ENCODE assay signal across 25 mouse cellular contexts in genomic region chr17:12104690-12105089, GRCm38 (mm10). TPM values are rescaled to one million over a fixed set of nuclear protein-coding genes. Genes with fewer than 3 reads are reported as not detected.
DNase-seq lines count a peak whose midpoint lies in the region; ATAC-seq lines count a peak whose summit lies in the region.
"Had no signal": no experiment of that assay in that cellular context is flagged by ENCODE, and none has a peak within 500 bp of the region (broad histone marks: within the 10 kb centered on the region; RNA-seq: fewer than 3 reads in every experiment).

No protein-coding gene starts in this region.

- H3K27me3 ChIP-seq in liver, embryonic 13.5 days, result no peaks in the 10 kb centered on the region
- no peaks in the 10 kb centered on the region for H3K27me3 ChIP-seq in liver, embryonic 16.5 days (ENCODE audit: control insufficient read depth, insufficient read depth, low read depth, low read length)
- no peaks in the 10 kb centered on the region for H3K27me3 ChIP-seq in kidney, embryonic 15.5 days
- H3K27me3 ChIP-seq: forebrain, embryonic 12.5 days; forebrain, embryonic 15.5 days; heart, embryonic 12.5 days; heart, embryonic 15.5 days; hindbrain, embryonic 13.5 days had no signal

- peak overlapping the region; percentile 75 for H3K27ac ChIP-seq in liver, embryonic 13.5 days
- H3K27ac ChIP-seq in liver, embryonic 16.5 days (ENCODE audit: low read length), result peak overlapping the region; percentile 28; the same call in 1 of the 2 replicates
- H3K27ac ChIP-seq in kidney, embryonic 15.5 days, result no peak overlapping the region
- H3K27ac ChIP-seq: forebrain, embryonic 12.5 days; forebrain, embryonic 15.5 days; heart, embryonic 15.5 days; hindbrain, embryonic 10.5 days; hindbrain, embryonic 13.5 days had no signal

- DNase-seq in liver, embryonic 13.5 days, result peak; percentile 36
- no peak for DNase-seq in left cerebral cortex, adult 9 months (ENCODE audit: low spot score in 2 of 2)
- DNase-seq in kidney, postnatal 10 days, result no peak
- DNase-seq: adrenal gland, adult 8-10 months; adrenal gland, postnatal 25 days; cerebellum, adult 11-12 months; cerebellum, adult 8-10 months; cerebellum, postnatal 10 days; cerebellum, postnatal 36 days; embryo, embryonic 11 days; gastrocnemius, postnatal 25 days; heart, postnatal 10 days; heart, postnatal 36 days had no signal

- peak overlapping the region; percentile 38 for H3K4me2 ChIP-seq in liver, embryonic 13.5 days
- H3K4me2 ChIP-seq in liver, embryonic 16.5 days (ENCODE audit: low read depth, low read length), result peak overlapping the region; percentile 19
- no peak overlapping the region for H3K4me2 ChIP-seq in kidney, embryonic 15.5 days
- H3K4me2 ChIP-seq: forebrain, embryonic 12.5 days; forebrain, embryonic 15.5 days; heart, embryonic 12.5 days; heart, embryonic 15.5 days; hindbrain, embryonic 13.5 days had no signal

- ATAC-seq in erythroblast, adult 5-6 weeks (replicated peaks; ENCODE audit: low FRiP score, poor library complexity, severe bottlenecking), result peak; percentile 48
- peak; percentile 45; the same call in 1 of the 2 replicates for ATAC-seq in erythroid progenitor cell, adult 5-6 weeks (replicated peaks; ENCODE audit: low FRiP score, poor library complexity, severe bottlenecking)
- peak; percentile 90 for ATAC-seq in liver, embryonic 13.5 days (ENCODE audit: low read depth)
- ATAC-seq in liver, embryonic 16.5 days (ENCODE audit: low read depth), result peak; percentile 80
- no peak for ATAC-seq in kidney, embryonic 15.5 days (replicated peaks; ENCODE audit: low FRiP score)
- ATAC-seq: CD4-positive, CD25-positive, alpha-beta regulatory T cell, adult 4 months; forebrain, embryonic 15.5 days; hindbrain, embryonic 16.5 days had no signal

- no peaks in the 10 kb centered on the region; the same call in 1 of the 2 replicates for H3K9me3 ChIP-seq in liver, embryonic 13.5 days (replicated peaks)
- H3K9me3 ChIP-seq in liver, embryonic 16.5 days (replicated peaks; ENCODE audit: control insufficient read depth, low read length), result no peaks in the 10 kb centered on the region; the same call in 1 of the 2 replicates
- H3K9me3 ChIP-seq in kidney, embryonic 15.5 days (replicated peaks), result peaks cover 5% of the 10 kb centered on the region; the same call in 1 of the 2 replicates
- H3K9me3 ChIP-seq: forebrain, embryonic 12.5 days; forebrain, embryonic 15.5 days; heart, embryonic 12.5 days; heart, embryonic 15.5 days had no signal

- H3K4me1 ChIP-seq in liver, embryonic 13.5 days (replicated peaks), result peaks cover 20% of the 10 kb centered on the region
- peaks cover 16% of the 10 kb centered on the region for H3K4me1 ChIP-seq in liver, embryonic 16.5 days (ENCODE audit: control insufficient read depth, low read depth, low read length)
- H3K4me1 ChIP-seq in kidney, embryonic 15.5 days, result no peaks in the 10 kb centered on the region
- H3K4me1 ChIP-seq: forebrain, embryonic 12.5 days; forebrain, embryonic 15.5 days; heart, embryonic 12.5 days; heart, embryonic 15.5 days; hindbrain, embryonic 10.5 days; hindbrain, embryonic 13.5 days had no signal

- no peak overlapping the region for H3K4me3 ChIP-seq in liver, embryonic 13.5 days (replicated peaks)
- no peak overlapping the region for H3K4me3 ChIP-seq in liver, embryonic 16.5 days (ENCODE audit: low read depth, low read length)
- H3K4me3 ChIP-seq in kidney, embryonic 15.5 days (replicated peaks), result no peak overlapping the region
- H3K4me3 ChIP-seq: forebrain, embryonic 12.5 days; forebrain, embryonic 15.5 days; heart, embryonic 12.5 days; heart, embryonic 15.5 days; hindbrain, embryonic 10.5 days; hindbrain, embryonic 13.5 days had no signal

- no peaks in the 10 kb centered on the region for H3K36me3 ChIP-seq in liver, embryonic 13.5 days
- no peaks in the 10 kb centered on the region for H3K36me3 ChIP-seq in liver, embryonic 16.5 days (ENCODE audit: control insufficient read depth, insufficient read depth)
- H3K36me3 ChIP-seq in kidney, embryonic 15.5 days, result no peaks in the 10 kb centered on the region
- H3K36me3 ChIP-seq: forebrain, embryonic 12.5 days; forebrain, embryonic 15.5 days; heart, embryonic 12.5 days; heart, embryonic 15.5 days; hindbrain, embryonic 10.5 days; hindbrain, embryonic 13.5 days had no signal

- H3K9ac ChIP-seq in liver, embryonic 13.5 days, result peak overlapping the region; percentile 55
- H3K9ac ChIP-seq in liver, embryonic 16.5 days (ENCODE audit: low read depth, low read length), result peak overlapping the region; percentile 19; the same call in 1 of the 2 replicates
- no peak overlapping the region for H3K9ac ChIP-seq in kidney, embryonic 15.5 days
- H3K9ac ChIP-seq: forebrain, embryonic 12.5 days; forebrain, embryonic 15.5 days; heart, embryonic 12.5 days; heart, embryonic 15.5 days; hindbrain, embryonic 13.5 days had no signal

- 58% methylated on average over 6 of the region's 6 CpGs for WGBS in liver, embryonic 13.5 days (ENCODE audit: insufficient replicate concordance)
- 68% methylated on average over 6 of the region's 6 CpGs for WGBS in liver, embryonic 16.5 days (ENCODE audit: insufficient replicate concordance)
- WGBS in kidney, embryonic 15.5 days, result 87% methylated on average over 6 of the region's 6 CpGs

RNA-seq across cellular contexts. Expression of gene Agpat4, which starts 13.8 kb away (rescaled TPM):
- total RNA-seq in erythroblast, adult 5-6 weeks (2015; ENCODE audit: low replicate concordance), result 73.6 and 79.0 TPM in 2 replicates
- 99.3 and 133 TPM in 2 replicates for total RNA-seq in erythroblast, adult 5-6 weeks (2017; ENCODE audit: low replicate concordance)
- 66.3 and 66.7 TPM in 2 replicates for total RNA-seq in erythroid progenitor cell, adult 5-6 weeks (2015; ENCODE audit: low replicate concordance)
- 88.6 and 120 TPM in 2 replicates for total RNA-seq in erythroid progenitor cell, adult 5-6 weeks (2017; ENCODE audit: low replicate concordance)
- polyA plus RNA-seq in liver, embryonic 13.5 days (2015; fragmentation: Nextera tagmentation; extraction: Ambion mirVana), result 27.3 and 28.7 TPM in 2 replicates
- 27.2 and 27.8 TPM in 2 replicates for polyA plus RNA-seq in liver, embryonic 16.5 days (2015; fragmentation: Nextera tagmentation; extraction: Ambion mirVana)
- polyA plus RNA-seq in kidney, embryonic 15.5 days (2015; fragmentation: Nextera tagmentation; extraction: Ambion mirVana), result 35.3 and 37.2 TPM in 2 replicates
